Mouse (Mus musculus): ENCODE data around the gene Calr.

Calr gene

GRCm38 (mm10) chr8:84793791-84794485 is 52.8 kb downstream of the Calr start:
- no peaks in the 10 kb centered on the region for H3K36me3 ChIP-seq (ENCODE audit: insufficient read depth, low read length)
- H3K9me3 ChIP-seq (ENCODE audit: low read length) = no peaks in the 10 kb centered on the region
- peaks cover 97% of the 10 kb centered on the region for H3K27me3 ChIP-seq (ENCODE audit: insufficient read depth, low read length)
- TF ChIP-seq POU5F1 (IDR thresholded peaks at IDR 0.05; ENCODE audit: borderline replicate concordance, low read length) = no peak
- no peak for TF ChIP-seq NANOG (IDR thresholded peaks at IDR 0.05; ENCODE audit: borderline replicate concordance, low read length)
- no peak for TF ChIP-seq CTCF (conservative IDR thresholded peaks at IDR 0.05; ENCODE audit: low read length)
- H3K4me1 ChIP-seq (replicated peaks; ENCODE audit: low read depth, low read length) = peaks cover 15% of the 10 kb centered on the region
- no peak overlapping the region for H3K4me3 ChIP-seq (replicated peaks; ENCODE audit: low read length)

- Histone ChIP-seq H3K9me3 (ENCODE audit: low read length) (no peaks in the 10 kb centered on the region), H3K27me3 (ENCODE audit: insufficient read depth, low read length) (peaks cover 97% of the 10 kb centered on the region), H3K36me3 (ENCODE audit: insufficient read depth, low read length) (no peaks in the 10 kb centered on the region), H3K4me3 (replicated peaks; ENCODE audit: low read length) (no peak overlapping the region), H3K4me1 (replicated peaks; ENCODE audit: low read depth, low read length) (peaks cover 9% of the 10 kb centered on the region)
- no peak for TF ChIP-seq NANOG (IDR thresholded peaks at IDR 0.05; ENCODE audit: borderline replicate concordance, low read length)
These were observed 53.6 kb downstream of the Calr start for GRCm38 (mm10) chr8:84793134-84793533.

- H3K4me3 ChIP-seq (replicated peaks; ENCODE audit: low read length) = no peak overlapping the region
- peaks cover 12% of the 10 kb centered on the region for H3K4me1 ChIP-seq (replicated peaks; ENCODE audit: low read depth, low read length)
- H3K9me3 ChIP-seq (ENCODE audit: low read length) = no peaks in the 10 kb centered on the region
- H3K27me3 ChIP-seq (ENCODE audit: insufficient read depth, low read length) = peaks cover 97% of the 10 kb centered on the region
- TF ChIP-seq POU5F1 (IDR thresholded peaks at IDR 0.05; ENCODE audit: borderline replicate concordance, low read length) (no peak), CTCF (conservative IDR thresholded peaks at IDR 0.05; ENCODE audit: low read length) (no peak), NANOG (IDR thresholded peaks at IDR 0.05; ENCODE audit: borderline replicate concordance, low read length) (no peak)
- H3K36me3 ChIP-seq (ENCODE audit: insufficient read depth, low read length) = no peaks in the 10 kb centered on the region
These were observed 54.2 kb downstream of the Calr start for GRCm38 (mm10) chr8:84792429-84792947.
